Mouse (Mus musculus) kidney, embryonic 14.5 days (tissue): Measurements from ENCODE around the gene 4932414N04Rik. TPM values are rescaled to one million over a fixed set of nuclear protein-coding genes. Genes with fewer than 3 reads are reported as not detected.
"Not testable (repeated sequence)": the region's sequence is repeated elsewhere in the genome, so short reads cannot be mapped to it uniquely, and the experiment has no call there.

Experiments used
- ATAC-seq: fragments of 200-750 bp; cut with Nextera tagmentation; 2 replicates; pipeline ENCODE4 v1.8.0; 2017; ENCODE audit warnings: moderate number of reproducible peaks, mild to moderate bottlenecking, moderate TSS enrichment, moderate library complexity; ENCODE audit not compliant: low FRiP score, low TSS enrichment
- H3K27ac ChIP-seq: fragments of 300-500 bp; sonication (generic); 2 replicates; pipeline ENCODE4 v1.5.1; 2014; ENCODE audit warnings: low read depth, mild to moderate bottlenecking, low read length, moderate library complexity, mixed read lengths
- H3K27me3 ChIP-seq: fragments of 300-500 bp; sonication (generic); 2 replicates; pipeline ENCODE4 v1.6.1; 2014; ENCODE audit warnings: mild to moderate bottlenecking, low read length; ENCODE audit not compliant: control insufficient read depth, insufficient read depth
- H3K36me3 ChIP-seq: fragments of 300-500 bp; sonication (generic); 2 replicates; pipeline ENCODE4 v1.6.1; 2014; ENCODE audit warnings: low read length, mixed read lengths; ENCODE audit not compliant: control insufficient read depth, insufficient read depth
- H3K4me1 ChIP-seq: fragments of 300-500 bp; sonication (generic); 2 replicates; pipeline ENCODE4 v1.6.1; 2014; ENCODE audit warnings: low read length, mixed read lengths; ENCODE audit not compliant: control insufficient read depth, insufficient read depth
- H3K4me2 ChIP-seq: fragments of 300-500 bp; sonication (generic); replicated peaks from 2 replicates; pipeline ENCODE4 v1.6.1; 2014; ENCODE audit warnings: low read depth, mild to moderate bottlenecking, low read length
- H3K4me3 ChIP-seq: fragments of 300-500 bp; sonication (generic); 2 replicates; pipeline ENCODE4 v1.5.1; 2014; ENCODE audit warnings: mild to moderate bottlenecking, low read length
- H3K9ac ChIP-seq: fragments of 300-500 bp; sonication (generic); 2 replicates; pipeline ENCODE4 v1.6.1; 2014; ENCODE audit warnings: low read depth, mild to moderate bottlenecking, low read length, moderate library complexity
- H3K9me3 ChIP-seq: fragments of 300-500 bp; sonication (generic); 2 replicates; pipeline ENCODE4 v1.6.1; 2016; ENCODE audit warnings: low read length; ENCODE audit not compliant: control insufficient read depth
- WGBS: fragments of 180-500 bp; shearing (Covaris S2); extraction: QIAGEN DNeasy Blood & Tissue Kit; methylation state at CpG from one replicate; pipeline ENCODE4 v1.1.7; 2014; 5-methylcytosine and 5-hydroxymethylcytosine counted together
- polyA plus RNA-seq: library from polyadenylated mRNA; unstranded; fragments of >200 nt; fragmentation: Nextera tagmentation; extraction: Ambion mirVana; gene quantifications from 2 replicates; pipeline ENCODE4 v1.2.1, GENCODE M21; 2014

4932414N04Rik gene
- polyA plus RNA-seq, result not detected in 2 replicates

GRCm38 (mm10) chr2:68656186-68656585 lies at the start of gene 4932414N04Rik:
Gene 4932414N04Rik (plus strand): TSS chr2:68656486.
- H3K9me3 ChIP-seq, H3K9ac ChIP-seq, H3K27ac ChIP-seq, H3K36me3 ChIP-seq, H3K27me3 ChIP-seq, ATAC-seq, H3K4me2 ChIP-seq, H3K4me3 ChIP-seq, H3K4me1 ChIP-seq: not testable (repeated sequence)
- 78% methylated on average over 1 of the region's 5 CpGs for WGBS

GRCm38 (mm10) chr2:68732216-68732615 lies 75.9 kb downstream of the 4932414N04Rik start:
- no peaks in the 10 kb centered on the region for H3K36me3 ChIP-seq
- WGBS, result 92% methylated on average over 2 of the region's 2 CpGs
- H3K27ac ChIP-seq, result no peak overlapping the region
- ATAC-seq, result no peak
- H3K4me1 ChIP-seq, result no peaks in the 10 kb centered on the region
- no peak overlapping the region for H3K9ac ChIP-seq
- H3K4me2 ChIP-seq, result no peak overlapping the region
- peaks cover 4% of the 10 kb centered on the region; the same call in 1 of the 2 replicates for H3K9me3 ChIP-seq
- no peaks in the 10 kb centered on the region for H3K27me3 ChIP-seq
- no peak overlapping the region for H3K4me3 ChIP-seq

GRCm38 (mm10) chr2:68739772-68740739 lies 83.8 kb downstream of the 4932414N04Rik start:
- Histone ChIP-seq H3K9ac (no peak overlapping the region), H3K9me3 (peaks cover 8% of the 10 kb centered on the region), H3K27me3 (no peaks in the 10 kb centered on the region), H3K4me1 (no peaks in the 10 kb centered on the region), H3K27ac (no peak overlapping the region), H3K4me2 (no peak overlapping the region), H3K36me3 (no peaks in the 10 kb centered on the region), H3K4me3 (no peak overlapping the region)
- 0 out of 2 replicates have a peak, but pooled peaks have one; percentile 28 for ATAC-seq
- 79% methylated on average over 5 of the region's 5 CpGs for WGBS

- H3K9ac ChIP-seq, result no peak overlapping the region
- no peak overlapping the region for H3K27ac ChIP-seq
- ATAC-seq, result no peak
- no peaks in the 10 kb centered on the region for H3K36me3 ChIP-seq
- no peak overlapping the region for H3K4me3 ChIP-seq
- H3K4me1 ChIP-seq, result no peaks in the 10 kb centered on the region
- H3K27me3 ChIP-seq, result no peaks in the 10 kb centered on the region
- H3K4me2 ChIP-seq, result no peak overlapping the region
- WGBS, result 77% methylated on average over 4 of the region's 4 CpGs
- H3K9me3 ChIP-seq, result peaks cover 4% of the 10 kb centered on the region; the same call in 1 of the 2 replicates
Measured at GRCm38 (mm10) chr2:68744599-68744998, 88.3 kb downstream of the 4932414N04Rik start.

GRCm38 (mm10) chr2:68756179-68756578 lies 99.9 kb downstream of the 4932414N04Rik start:
- Histone ChIP-seq H3K4me1 (no peaks in the 10 kb centered on the region), H3K27ac (no peak overlapping the region), H3K4me2 (no peak overlapping the region), H3K4me3 (no peak overlapping the region), H3K27me3 (no peaks in the 10 kb centered on the region), H3K9ac (no peak overlapping the region), H3K9me3 (no peaks in the 10 kb centered on the region), H3K36me3 (no peaks in the 10 kb centered on the region)
- WGBS, result 83% methylated on average over 4 of the region's 4 CpGs
- ATAC-seq, result no peak

GRCm38 (mm10) chr2:68756793-68757192 lies 100.5 kb downstream of the 4932414N04Rik start:
- Histone ChIP-seq H3K9ac (no peak overlapping the region), H3K9me3 (no peaks in the 10 kb centered on the region), H3K36me3 (no peaks in the 10 kb centered on the region), H3K27me3 (no peaks in the 10 kb centered on the region), H3K27ac (no peak overlapping the region), H3K4me3 (no peak overlapping the region), H3K4me1 (no peaks in the 10 kb centered on the region), H3K4me2 (no peak overlapping the region)
- WGBS, result 27% methylated on average over 6 of the region's 6 CpGs
- ATAC-seq, result peak; percentile 77

- Histone ChIP-seq H3K4me1 (no peaks in the 10 kb centered on the region), H3K9ac (no peak overlapping the region), H3K9me3 (no peaks in the 10 kb centered on the region), H3K36me3 (no peaks in the 10 kb centered on the region), H3K27me3 (no peaks in the 10 kb centered on the region), H3K4me2 (no peak overlapping the region), H3K27ac (no peak overlapping the region), H3K4me3 (no peak overlapping the region)
- WGBS, result 57% methylated on average over 1 of the region's 1 CpGs
- 0 out of 2 replicates have a peak, but pooled peaks have one; percentile 52 for ATAC-seq
Measured at GRCm38 (mm10) chr2:68765371-68765770, 109.1 kb downstream of the 4932414N04Rik start.

- no peak for ATAC-seq
- no peaks in the 10 kb centered on the region for H3K4me1 ChIP-seq
- no peak overlapping the region for H3K4me2 ChIP-seq
- H3K9ac ChIP-seq, result no peak overlapping the region
- WGBS, result 65% methylated on average over 6 of the region's 6 CpGs
- no peaks in the 10 kb centered on the region for H3K36me3 ChIP-seq
- no peak overlapping the region for H3K27ac ChIP-seq
- no peaks in the 10 kb centered on the region for H3K27me3 ChIP-seq
- H3K4me3 ChIP-seq, result no peak overlapping the region
- no peaks in the 10 kb centered on the region for H3K9me3 ChIP-seq
Measured at GRCm38 (mm10) chr2:68767186-68767890, 111.1 kb downstream of the 4932414N04Rik start.
